Mouse (Mus musculus): ENCODE data around the gene Dhodh.

Dhodh gene

GRCm38 (mm10) chr8:109564766-109565165, 43.7 kb downstream of the Dhodh start:
- DNase-seq (ENCODE audit: low read depth, low spot score): no peak
- no peaks in the 10 kb centered on the region for H3K27me3 ChIP-seq (ENCODE audit: control insufficient read depth, insufficient read depth, low read length, poor library complexity, severe bottlenecking)
- no peaks in the 10 kb centered on the region; the same call in 1 of the 2 replicates for H3K36me3 ChIP-seq (ENCODE audit: control insufficient read depth, insufficient read depth, low read length, poor library complexity, severe bottlenecking)

DNA sequence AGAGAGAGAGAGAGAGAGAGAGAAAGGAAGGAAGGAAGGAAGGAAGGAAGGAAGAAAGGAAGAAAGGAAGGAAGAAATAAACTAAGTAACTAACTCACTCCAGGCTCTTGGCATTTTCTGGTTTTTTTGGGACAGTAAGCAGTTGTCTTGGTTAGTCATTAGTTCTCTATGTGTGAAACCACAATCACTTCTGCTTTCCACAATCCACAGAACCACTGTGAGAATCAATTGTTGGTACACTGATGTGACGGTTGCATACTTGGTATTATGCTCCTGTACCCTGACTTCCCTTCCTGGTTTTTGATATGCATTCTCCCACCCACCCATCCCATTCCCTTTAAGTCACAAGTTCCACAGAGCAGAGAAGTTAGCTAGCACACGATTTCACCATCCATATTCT, 44.6 kb downstream of the Dhodh start:
- no peaks in the 10 kb centered on the region for H3K27me3 ChIP-seq (ENCODE audit: control insufficient read depth, insufficient read depth, low read length, poor library complexity, severe bottlenecking)
- DNase-seq (ENCODE audit: low read depth, low spot score): peak; percentile 32
- H3K36me3 ChIP-seq (ENCODE audit: control insufficient read depth, insufficient read depth, low read length, poor library complexity, severe bottlenecking): peaks cover 2% of the 10 kb centered on the region; the same call in 1 of the 2 replicates

DNA sequence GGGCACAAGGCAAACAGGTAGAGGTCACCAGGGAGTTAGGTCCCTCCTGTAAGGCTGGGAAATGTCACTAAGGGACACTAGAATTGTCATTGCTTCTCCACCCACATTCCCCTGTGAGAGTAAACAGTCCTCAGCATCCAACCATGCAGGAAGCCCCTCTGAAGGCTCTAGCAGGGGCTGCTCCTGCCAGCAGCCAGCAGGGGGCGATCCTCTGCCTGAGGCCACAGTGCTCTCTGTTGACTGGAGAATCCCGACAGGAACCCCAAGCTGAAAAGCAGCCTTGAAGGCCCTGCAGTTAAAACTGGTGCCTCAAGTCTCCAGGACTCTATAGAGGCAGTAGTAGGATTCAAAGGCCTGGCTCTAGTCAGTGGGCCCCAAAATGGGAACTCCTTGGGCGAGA, 56.8 kb downstream of the Dhodh start:
- peaks cover 24% of the 10 kb centered on the region for H3K36me3 ChIP-seq (ENCODE audit: control insufficient read depth, insufficient read depth, low read length, poor library complexity, severe bottlenecking)
- no peaks in the 10 kb centered on the region for H3K27me3 ChIP-seq (ENCODE audit: control insufficient read depth, insufficient read depth, low read length, poor library complexity, severe bottlenecking)
- peak; percentile 32 for DNase-seq (ENCODE audit: low read depth, low spot score)

GRCm38 (mm10) chr8:109544049-109544448, 64.4 kb downstream of the Dhodh start:
- Histone ChIP-seq H3K27me3 (ENCODE audit: control insufficient read depth, insufficient read depth, low read length, poor library complexity, severe bottlenecking) (no peaks in the 10 kb centered on the region), H3K36me3 (ENCODE audit: control insufficient read depth, insufficient read depth, low read length, poor library complexity, severe bottlenecking) (peaks cover 11% of the 10 kb centered on the region)
- no peak for DNase-seq (ENCODE audit: low read depth, low spot score)

GRCm38 (mm10) chr8:109542748-109543519, 65.5 kb downstream of the Dhodh start:
- DNase-seq (ENCODE audit: low read depth, low spot score): no peak
- H3K27me3 ChIP-seq (ENCODE audit: control insufficient read depth, insufficient read depth, low read length, poor library complexity, severe bottlenecking): no peaks in the 10 kb centered on the region
- peaks cover 5% of the 10 kb centered on the region for H3K36me3 ChIP-seq (ENCODE audit: control insufficient read depth, insufficient read depth, low read length, poor library complexity, severe bottlenecking)

GRCm38 (mm10) chr8:109542165-109542564, 66.3 kb downstream of the Dhodh start:
- peaks cover 2% of the 10 kb centered on the region; the same call in 1 of the 2 replicates for H3K36me3 ChIP-seq (ENCODE audit: control insufficient read depth, insufficient read depth, low read length, poor library complexity, severe bottlenecking)
- no peaks in the 10 kb centered on the region for H3K27me3 ChIP-seq (ENCODE audit: control insufficient read depth, insufficient read depth, low read length, poor library complexity, severe bottlenecking)
- no peak for DNase-seq (ENCODE audit: low read depth, low spot score)
